Mouse (Mus musculus) limb, embryonic 14.5 days (tissue): Measurements from ENCODE around the gene Rnf141. TPM values are rescaled to one million over a fixed set of nuclear protein-coding genes. Genes with fewer than 3 reads are reported as not detected.

Source experiments
- ATAC-seq: fragments of 200-750 bp; cut with Nextera tagmentation; 2 replicates; pipeline ENCODE4 v1.8.0; 2017; ENCODE audit warnings: low read depth, moderate number of reproducible peaks, moderate TSS enrichment; ENCODE audit not compliant: low FRiP score
- DNase-seq: peaks from one replicate; pipeline ENCODE4 v3.0.0-alpha.2; 2015; ENCODE audit warnings: low spot score
- H3K27ac ChIP-seq: fragments of 300-500 bp; sonication (generic); replicated peaks from 2 replicates; pipeline ENCODE4 v1.5.1; 2014; ENCODE audit warnings: low read depth, mild to moderate bottlenecking, low read length, moderate library complexity, mixed read lengths
- H3K27me3 ChIP-seq: fragments of 300-500 bp; sonication (generic); 2 replicates; pipeline ENCODE4 v1.6.1; 2014; ENCODE audit warnings: low read length, mixed read lengths; ENCODE audit not compliant: control insufficient read depth, insufficient read depth
- H3K36me3 ChIP-seq: fragments of 300-500 bp; sonication (generic); 2 replicates; pipeline ENCODE4 v1.6.1; 2014; ENCODE audit warnings: mild to moderate bottlenecking, low read length, moderate library complexity, mixed read lengths; ENCODE audit not compliant: control insufficient read depth, insufficient read depth
- H3K4me1 ChIP-seq: fragments of 300-500 bp; sonication (generic); 2 replicates; pipeline ENCODE4 v1.6.1; 2014; ENCODE audit warnings: antibody characterized with exemption, low read length, mixed read lengths; ENCODE audit not compliant: control insufficient read depth, insufficient read depth
- H3K4me2 ChIP-seq: fragments of 300-500 bp; sonication (generic); replicated peaks from 2 replicates; pipeline ENCODE4 v1.6.1; 2014; ENCODE audit warnings: low read depth, mild to moderate bottlenecking, low read length, moderate library complexity; ENCODE audit not compliant: severe bottlenecking
- H3K4me3 ChIP-seq: fragments of 300-500 bp; sonication (generic); replicated peaks from 2 replicates; pipeline ENCODE4 v1.5.1; 2014; ENCODE audit warnings: low read length
- H3K9ac ChIP-seq: fragments of 300-500 bp; sonication (generic); 2 replicates; pipeline ENCODE4 v1.6.1; 2014; ENCODE audit warnings: mild to moderate bottlenecking, low read depth, low read length, moderate library complexity; ENCODE audit not compliant: severe bottlenecking
- H3K9me3 ChIP-seq: fragments of 300-500 bp; sonication (generic); 2 replicates; pipeline ENCODE4 v1.6.1; 2016; ENCODE audit warnings: low read length; ENCODE audit not compliant: control insufficient read depth
- POLR2A ChIP-seq: fragments of 200-500 bp; IDR thresholded peaks from 2 replicates; pipeline ENCODE4 v1.8.0; 2012; ENCODE audit warnings: inconsistent platforms, mild to moderate bottlenecking, moderate library complexity, borderline replicate concordance; ENCODE audit not compliant: insufficient read depth, insufficient read length; ENCODE audit errors: extremely low read depth
- WGBS: fragments of 180-500 bp; shearing (Covaris S2); extraction: QIAGEN DNeasy Blood & Tissue Kit; methylation state at CpG from one replicate; pipeline ENCODE4 v1.1.7; 2014; 5-methylcytosine and 5-hydroxymethylcytosine counted together
- polyA plus RNA-seq, 2 experiments: library from polyadenylated mRNA; depleted of rRNA in 1 of 2; stranded (reverse) in 1 of 2; unstranded in 1 of 2; fragments of >200 nt; fragmentation: Nextera tagmentation in 1 of 2; extraction: Ambion mirVana in 1 of 2; gene quantifications; 2 replicates each; pipeline versions ENCODE4 v1.2.1 to v1.2.3; 2012 to 2014

The Rnf141 gene
- polyA plus RNA-seq, 2 experiments = 21.6 to 22.0 TPM

DNA sequence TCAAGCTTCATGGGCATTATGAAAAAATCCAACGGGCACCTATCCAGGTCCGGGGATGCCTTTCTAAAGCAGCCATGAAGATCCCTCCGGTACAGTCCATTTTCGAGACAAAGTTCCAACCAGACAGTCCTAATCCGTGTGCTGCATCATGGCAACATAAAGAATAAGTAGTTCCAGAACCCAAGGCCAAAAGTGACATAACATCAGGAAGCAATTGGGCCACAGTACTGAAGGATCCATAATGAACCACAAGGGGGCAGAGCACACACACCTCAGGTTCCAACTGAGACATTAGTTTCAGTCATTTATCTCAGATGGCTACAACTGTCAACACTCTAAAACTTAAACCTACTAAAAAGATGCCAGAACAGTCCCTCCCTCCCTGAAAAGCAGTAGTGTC, 28.2 kb downstream of the Rnf141 start:
- no peak overlapping the region for H3K4me2 ChIP-seq
- 0 out of 2 replicates have a peak overlapping the region, but pooled peaks have one; percentile 50 for H3K27ac ChIP-seq
- ATAC-seq (peak; percentile 86), DNase-seq (peak; percentile 86)
- no peak overlapping the region for H3K4me3 ChIP-seq
- no peak for TF ChIP-seq POLR2A
- WGBS = 42% methylated on average over 5 of the region's 5 CpGs
- H3K36me3 ChIP-seq = no peaks in the 10 kb centered on the region; the same call in 1 of the 2 replicates
- no peaks in the 10 kb centered on the region for H3K27me3 ChIP-seq
- peaks cover 2% of the 10 kb centered on the region; the same call in 1 of the 2 replicates for H3K4me1 ChIP-seq
- H3K9ac ChIP-seq = no peak overlapping the region
- H3K9me3 ChIP-seq = no peaks in the 10 kb centered on the region

DNA sequence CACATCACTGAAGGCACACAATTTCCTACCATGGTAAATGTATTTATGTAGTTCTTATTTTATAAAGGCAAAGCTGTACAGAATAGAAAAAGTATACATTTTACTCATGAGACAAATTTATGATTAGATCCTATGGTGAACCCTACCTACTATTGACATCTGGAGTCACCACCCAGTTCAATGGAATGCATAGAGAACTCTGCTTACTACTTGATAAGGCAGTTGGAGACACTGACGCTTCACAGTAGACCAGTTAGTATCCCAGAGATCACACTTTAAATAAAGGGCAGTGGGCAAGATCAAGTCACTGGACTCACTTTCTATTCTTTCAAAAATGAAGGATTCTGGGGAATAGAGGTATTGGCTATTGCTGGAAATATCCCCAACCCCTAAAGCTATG, 30.3 kb downstream of the Rnf141 start:
- ATAC-seq (no peak), DNase-seq (no peak)
- 78% methylated on average over 1 of the region's 1 CpGs for WGBS
- H3K4me1 ChIP-seq = no peaks in the 10 kb centered on the region
- no peak overlapping the region for H3K27ac ChIP-seq
- TF ChIP-seq POLR2A = no peak
- H3K9ac ChIP-seq = no peak overlapping the region
- H3K9me3 ChIP-seq = no peaks in the 10 kb centered on the region
- no peaks in the 10 kb centered on the region for H3K36me3 ChIP-seq
- no peaks in the 10 kb centered on the region for H3K27me3 ChIP-seq
- H3K4me2 ChIP-seq = no peak overlapping the region
- H3K4me3 ChIP-seq = no peak overlapping the region

DNA sequence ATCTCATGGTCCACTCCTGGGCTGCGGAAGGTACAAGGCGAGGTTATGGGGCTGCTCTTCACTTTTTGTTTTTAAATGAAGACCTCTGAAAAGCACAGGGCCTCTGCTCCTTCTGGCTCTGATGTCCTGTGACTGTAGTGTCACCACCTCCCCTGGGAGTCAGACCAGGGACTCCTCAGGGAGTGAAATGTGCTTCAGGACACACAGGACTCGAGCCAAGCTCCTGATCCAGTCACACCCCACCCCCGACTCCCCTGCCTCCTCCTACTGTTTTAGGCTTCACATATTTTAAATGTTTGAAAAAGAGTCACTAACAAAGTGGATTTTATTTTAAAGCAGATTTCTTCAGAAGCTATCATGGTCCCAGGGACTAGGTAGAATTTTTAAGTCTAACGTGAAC, 32.7 kb downstream of the Rnf141 start:
- no peak for TF ChIP-seq POLR2A
- Histone ChIP-seq H3K4me3 (no peak overlapping the region), H3K36me3 (no peaks in the 10 kb centered on the region), H3K9me3 (no peaks in the 10 kb centered on the region), H3K27ac (no peak overlapping the region), H3K4me1 (no peaks in the 10 kb centered on the region), H3K27me3 (no peaks in the 10 kb centered on the region), H3K4me2 (no peak overlapping the region), H3K9ac (no peak overlapping the region)
- ATAC-seq (no peak), DNase-seq (no peak)
- WGBS = 80% methylated on average over 5 of the region's 5 CpGs

DNA sequence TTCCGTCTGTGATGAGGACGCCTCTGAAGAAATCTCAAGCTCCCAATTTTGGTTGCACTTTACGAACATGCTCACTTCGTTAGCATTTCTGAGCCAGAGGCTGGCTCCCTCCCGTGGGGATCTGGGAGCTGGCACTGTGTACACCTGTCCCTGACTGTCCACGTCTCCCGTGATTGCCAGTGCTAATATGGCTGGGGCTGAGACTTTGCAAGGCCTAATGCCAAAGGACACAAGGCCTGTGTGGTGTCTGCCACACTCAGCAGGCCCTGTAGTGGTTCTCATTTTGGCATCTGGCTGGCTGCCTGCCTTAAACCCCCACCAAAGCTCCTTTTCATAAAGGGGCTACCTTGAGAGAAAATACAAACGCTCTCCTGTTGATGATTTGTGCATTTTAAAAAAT, 33.3 kb downstream of the Rnf141 start:
- Histone ChIP-seq H3K9ac (no peak overlapping the region), H3K9me3 (no peaks in the 10 kb centered on the region), H3K4me3 (no peak overlapping the region), H3K27ac (no peak overlapping the region), H3K4me2 (no peak overlapping the region), H3K27me3 (no peaks in the 10 kb centered on the region), H3K36me3 (no peaks in the 10 kb centered on the region), H3K4me1 (no peaks in the 10 kb centered on the region)
- ATAC-seq (no peak), DNase-seq (no peak)
- TF ChIP-seq POLR2A = no peak
- WGBS = 74% methylated on average over 8 of the region's 8 CpGs

DNA sequence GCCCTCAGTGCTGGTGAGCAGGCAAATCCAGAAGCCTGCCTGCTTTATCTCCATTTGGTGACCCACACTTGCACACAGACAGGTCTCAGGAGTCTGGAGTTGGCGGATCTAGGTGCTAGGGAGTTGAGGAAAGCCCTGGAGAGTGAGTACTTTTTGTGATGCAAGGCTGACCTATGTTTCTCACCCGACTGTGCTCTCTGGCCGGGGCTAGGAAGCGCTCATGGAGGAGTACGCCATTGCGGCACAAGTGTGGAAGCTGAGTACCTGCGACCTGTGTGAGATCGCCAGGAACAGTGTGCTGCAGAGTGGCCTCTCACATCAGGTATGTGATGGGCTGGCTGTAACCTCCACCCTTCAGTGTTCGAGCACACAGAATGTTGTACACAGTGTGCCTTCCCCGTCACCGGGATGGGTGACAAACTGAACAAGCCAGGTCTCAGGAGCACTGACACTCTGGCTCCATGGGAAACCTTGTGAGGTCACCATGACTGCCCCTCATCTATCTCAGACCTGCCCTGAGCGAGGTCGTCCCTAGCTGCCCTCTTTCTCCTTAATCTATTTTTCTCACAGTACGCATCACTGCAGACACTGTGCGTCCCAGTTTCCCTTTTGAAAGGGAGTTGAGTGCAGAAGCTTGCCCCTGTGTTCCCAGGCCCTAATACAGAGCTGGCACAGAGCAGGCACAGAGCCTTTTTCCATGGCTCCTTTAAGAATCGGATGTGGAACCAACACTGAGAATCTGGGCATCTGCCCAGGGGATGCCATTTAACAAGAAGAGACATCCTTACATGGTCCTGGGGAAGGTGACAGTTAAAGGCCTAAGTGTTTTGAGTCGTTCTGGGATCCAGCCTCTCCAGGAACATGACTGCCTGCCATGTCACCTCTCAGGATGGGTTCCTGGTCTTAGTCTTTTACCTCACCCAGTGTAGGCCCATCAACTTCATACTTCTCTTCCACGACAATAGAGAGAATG, 34.4 kb downstream of the Rnf141 start:
- ATAC-seq (no peak), DNase-seq (no peak)
- Histone ChIP-seq H3K4me1 (no peaks in the 10 kb centered on the region), H3K27me3 (no peaks in the 10 kb centered on the region), H3K27ac (no peak overlapping the region), H3K9me3 (no peaks in the 10 kb centered on the region), H3K9ac (no peak overlapping the region), H3K4me2 (no peak overlapping the region), H3K4me3 (no peak overlapping the region), H3K36me3 (no peaks in the 10 kb centered on the region)
- no peak for TF ChIP-seq POLR2A
- WGBS = 89% methylated on average over 18 of the region's 18 CpGs
